Mouse (Mus musculus) embryonic fibroblast, embryonic 13.5 days (primary cell): ENCODE results near the gene Aven. TPM values are rescaled to one million over a fixed set of nuclear protein-coding genes. Genes with fewer than 3 reads are reported as not detected.

Experiments used
- H3K27ac ChIP-seq: 2 replicates; pipeline ENCODE4 v1.5.1; 2012; ENCODE audit warnings: low read length, control low read depth, inconsistent platforms; ENCODE audit not compliant: insufficient read depth
- H3K4me1 ChIP-seq: 2 replicates; pipeline ENCODE4 v1.6.1; 2011; ENCODE audit warnings: low read length; ENCODE audit not compliant: control insufficient read depth, insufficient read depth
- H3K4me3 ChIP-seq: 2 replicates; pipeline ENCODE4 v1.5.1; 2011; ENCODE audit warnings: mild to moderate bottlenecking, control low read depth, low read length; ENCODE audit not compliant: insufficient read depth
- CTCF ChIP-seq: IDR thresholded peaks from 2 replicates; pipeline ENCODE4 v1.5.1; 2011; ENCODE audit warnings: mild to moderate bottlenecking, control low read depth, low read length, moderate library complexity, borderline replicate concordance; ENCODE audit not compliant: insufficient read depth
- POLR2A ChIP-seq: IDR thresholded peaks from 2 replicates; pipeline ENCODE4 v1.6.1; 2011; ENCODE audit warnings: low read depth, mild to moderate bottlenecking, control low read depth, low read length, moderate library complexity
- polyA plus RNA-seq: library from polyadenylated mRNA; stranded (reverse); fragments of >200 nt; gene quantifications from 2 replicates; pipeline ENCODE4 v1.2.4, GENCODE M21; 2011; ENCODE audit warnings: low read depth; ENCODE audit not compliant: missing spikeins, insufficient read length

Aven gene
- polyA plus RNA-seq, 1 experiment, result 10.6 TPM

DNA sequence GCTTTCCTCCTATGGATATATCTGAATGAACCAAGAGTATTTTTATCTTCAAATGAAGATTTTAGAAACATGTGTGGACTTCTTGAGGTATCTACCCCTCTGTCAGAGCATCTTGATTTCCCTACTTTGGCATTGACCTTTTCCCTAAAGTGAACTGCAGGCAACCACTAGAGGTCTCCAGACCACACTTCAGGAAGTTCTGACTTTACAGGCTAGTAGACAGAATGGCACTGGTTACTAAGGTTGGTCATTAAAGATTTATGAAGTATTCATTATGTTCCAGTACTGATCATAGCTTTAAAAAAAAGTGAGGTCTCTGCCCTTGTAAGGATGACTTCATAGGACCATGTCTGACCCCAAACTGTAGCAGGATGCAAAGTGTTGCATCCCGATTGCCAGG lies 46.0 kb downstream of the Aven start:
- TF ChIP-seq CTCF (no peak), POLR2A (no peak)
- H3K4me1 ChIP-seq, result no peaks in the 10 kb centered on the region
- H3K27ac ChIP-seq, result no peak overlapping the region
- H3K4me3 ChIP-seq, result no peak overlapping the region

DNA sequence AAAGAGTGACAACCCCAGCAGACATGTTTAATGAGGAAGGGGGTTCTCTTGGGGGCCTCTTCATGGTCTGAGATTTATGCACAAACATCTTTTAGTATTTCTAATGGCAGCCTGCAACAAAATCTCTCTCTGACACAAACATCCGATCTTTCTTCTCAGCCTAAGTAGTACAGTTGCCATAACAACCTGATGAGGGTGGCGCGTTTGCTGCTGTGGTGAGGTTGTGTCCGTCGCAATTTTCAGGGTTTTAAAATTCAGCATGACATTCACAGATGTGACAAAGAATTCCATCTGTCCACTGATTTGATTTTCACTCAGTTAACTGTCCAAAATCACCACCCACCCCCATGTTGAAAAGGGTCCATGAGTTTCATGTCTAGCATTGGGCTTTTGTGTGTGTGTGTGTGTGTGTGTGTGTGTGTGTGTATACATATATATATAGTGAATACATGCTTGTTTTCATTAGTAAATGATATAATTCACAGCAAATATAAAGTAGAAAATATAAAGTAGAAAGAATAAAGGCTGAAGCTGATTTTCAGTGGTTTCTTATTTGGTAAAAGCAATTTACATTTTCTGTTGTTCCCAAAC lies 49.0 kb downstream of the Aven start:
- Histone ChIP-seq H3K4me1 (no peaks in the 10 kb centered on the region), H3K27ac (no peak overlapping the region), H3K4me3 (no peak overlapping the region)
- TF ChIP-seq CTCF (no peak), POLR2A (no peak)

DNA sequence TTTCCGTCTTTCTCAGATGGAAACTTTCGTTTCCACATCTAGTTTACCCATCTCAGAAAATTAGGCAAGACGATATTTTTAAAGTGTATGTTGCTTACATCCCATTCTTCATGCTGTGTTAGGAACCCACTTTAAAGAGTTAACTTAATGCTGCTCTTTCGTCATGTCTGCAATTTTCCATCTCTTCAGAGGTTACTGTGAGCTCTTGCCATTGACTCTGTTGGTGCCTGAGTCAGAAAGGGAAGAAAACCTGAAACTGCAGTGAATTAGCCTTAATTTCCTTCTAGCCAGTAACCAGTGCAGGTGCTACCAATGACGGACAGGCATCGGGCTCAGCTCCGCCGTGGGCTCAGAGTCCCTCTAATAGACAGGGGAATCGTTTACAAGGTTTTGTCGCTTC lies 63.8 kb downstream of the Aven start:
- Histone ChIP-seq H3K4me3 (no peak overlapping the region), H3K27ac (no peak overlapping the region), H3K4me1 (no peaks in the 10 kb centered on the region)
- TF ChIP-seq POLR2A, result no peak
- no peak for TF ChIP-seq CTCF

DNA sequence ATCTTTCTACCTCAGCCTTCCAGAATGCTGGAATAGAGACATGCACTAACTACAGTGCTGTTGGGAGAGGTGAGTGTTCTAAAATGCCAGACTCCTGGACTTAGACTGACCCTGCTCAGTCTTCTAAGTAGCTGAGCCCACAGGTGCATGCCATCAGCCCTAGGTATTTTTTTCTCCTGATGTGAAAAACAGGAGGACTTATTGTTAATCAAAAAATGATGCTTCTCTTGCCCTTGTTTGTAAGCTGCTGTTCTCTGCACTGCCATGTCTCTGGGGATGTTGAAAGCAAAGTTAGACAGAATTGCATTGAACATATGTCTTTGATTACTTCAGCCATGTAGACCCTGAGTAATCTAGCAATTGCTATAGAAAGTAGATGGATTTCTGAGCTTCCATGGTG lies 64.7 kb downstream of the Aven start:
- no peak for TF ChIP-seq CTCF
- no peak for TF ChIP-seq POLR2A
- Histone ChIP-seq H3K4me3 (no peak overlapping the region), H3K4me1 (no peaks in the 10 kb centered on the region), H3K27ac (no peak overlapping the region)

DNA sequence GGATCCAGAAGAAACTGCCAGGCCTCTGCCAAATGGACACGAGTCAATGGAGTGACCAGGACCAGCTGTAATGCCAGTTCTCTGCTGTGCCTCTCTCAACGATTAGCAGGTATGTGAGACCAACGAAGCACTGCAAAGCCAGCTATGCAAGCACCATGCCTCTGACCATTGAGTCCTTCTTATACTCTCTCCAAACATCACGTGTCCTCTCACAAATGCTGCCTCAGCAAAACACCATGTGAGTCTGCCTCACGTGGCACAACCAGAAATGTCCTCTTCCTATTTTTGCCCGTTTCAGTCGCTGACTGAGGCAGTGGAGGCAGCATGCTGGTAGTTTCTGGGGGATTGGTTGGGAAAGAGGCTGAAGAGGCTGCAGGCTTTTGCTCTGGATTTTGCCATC lies 68.8 kb downstream of the Aven start:
- no peaks in the 10 kb centered on the region for H3K4me1 ChIP-seq
- no peak overlapping the region for H3K4me3 ChIP-seq
- no peak overlapping the region for H3K27ac ChIP-seq
- TF ChIP-seq CTCF (no peak), POLR2A (no peak)

DNA sequence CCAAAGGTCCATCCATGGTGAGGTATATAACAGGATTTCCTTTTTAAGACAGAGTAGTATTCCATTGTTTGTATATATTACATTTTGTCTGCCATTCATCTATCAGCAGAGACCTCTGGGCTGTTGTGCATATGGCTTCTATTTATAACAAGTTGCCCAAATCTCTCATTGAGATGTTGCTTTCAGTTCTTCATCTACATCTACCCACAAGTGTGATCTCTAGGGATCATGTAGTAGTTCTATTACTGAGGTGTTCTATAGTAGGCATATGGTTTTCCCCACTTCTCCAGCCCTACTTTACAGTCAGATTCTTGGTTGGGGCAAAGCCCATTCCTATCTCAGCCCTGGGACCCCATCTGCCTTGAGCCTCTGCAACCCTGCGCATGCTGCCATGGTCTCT lies 72.3 kb downstream of the Aven start:
- no peak overlapping the region for H3K4me3 ChIP-seq
- H3K4me1 ChIP-seq, result no peaks in the 10 kb centered on the region
- TF ChIP-seq CTCF (no peak), POLR2A (no peak)
- H3K27ac ChIP-seq, result no peak overlapping the region

DNA sequence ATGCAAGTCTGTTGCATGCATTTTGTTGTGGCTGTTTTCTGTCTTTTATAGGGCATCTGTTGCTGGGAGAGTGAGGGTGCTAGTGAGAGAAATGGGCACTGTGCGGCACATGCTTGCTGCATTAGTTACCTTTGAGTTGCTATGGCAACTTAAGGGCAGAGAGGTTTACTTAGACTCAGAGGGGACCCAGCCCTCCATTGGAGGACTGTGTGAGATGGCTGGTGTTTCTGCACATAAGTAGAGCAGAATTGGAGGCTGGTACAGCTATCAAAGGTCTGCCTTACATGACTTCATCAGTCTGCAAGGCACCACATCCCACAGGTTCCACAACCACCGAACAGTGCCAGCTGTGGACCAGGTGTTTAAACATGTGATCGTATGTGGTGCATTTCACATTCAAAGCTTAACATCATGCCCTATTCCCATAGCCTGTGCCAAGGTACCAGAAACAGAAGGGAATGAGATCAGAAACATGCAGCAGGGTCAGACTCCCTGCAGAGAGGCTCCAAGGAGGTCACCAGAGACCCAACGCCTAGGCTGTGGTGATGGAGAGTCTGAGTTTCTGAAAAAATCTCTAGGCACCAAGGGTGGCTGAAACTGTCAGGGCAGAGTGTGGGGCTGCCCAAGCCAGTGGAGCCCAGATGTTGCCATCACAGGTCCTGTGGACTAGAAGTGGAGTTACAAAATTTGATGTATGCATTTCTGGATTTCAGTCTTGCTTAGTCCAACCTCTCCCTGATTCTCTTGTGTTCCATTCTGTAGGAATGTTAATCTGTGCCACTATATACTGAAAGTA lies 73.7 kb downstream of the Aven start:
- Histone ChIP-seq H3K4me3 (no peak overlapping the region), H3K27ac (no peak overlapping the region), H3K4me1 (no peaks in the 10 kb centered on the region)
- TF ChIP-seq POLR2A (no peak), CTCF (no peak)

DNA sequence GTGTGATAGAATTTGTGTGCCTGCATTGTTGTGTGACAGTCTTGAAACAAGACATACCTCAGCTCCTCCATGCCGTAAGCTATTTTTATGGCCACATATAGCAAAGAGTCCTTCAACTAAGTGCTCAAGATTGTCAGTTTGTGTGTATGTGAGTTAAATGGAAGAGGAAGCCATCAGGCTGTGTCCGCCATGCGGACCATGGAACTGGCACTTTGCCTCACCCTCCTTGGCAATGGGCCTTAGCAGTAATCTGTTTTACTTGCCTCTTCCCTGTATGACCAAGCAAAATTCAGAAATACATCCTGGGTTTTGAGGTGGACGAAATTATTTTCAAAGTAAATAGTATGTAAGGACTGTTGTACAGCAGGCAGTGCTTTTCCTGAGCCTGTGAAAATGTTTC lies 75.0 kb downstream of the Aven start:
- Histone ChIP-seq H3K27ac (no peak overlapping the region), H3K4me3 (no peak overlapping the region), H3K4me1 (no peaks in the 10 kb centered on the region)
- no peak for TF ChIP-seq POLR2A
- TF ChIP-seq CTCF, result no peak

DNA sequence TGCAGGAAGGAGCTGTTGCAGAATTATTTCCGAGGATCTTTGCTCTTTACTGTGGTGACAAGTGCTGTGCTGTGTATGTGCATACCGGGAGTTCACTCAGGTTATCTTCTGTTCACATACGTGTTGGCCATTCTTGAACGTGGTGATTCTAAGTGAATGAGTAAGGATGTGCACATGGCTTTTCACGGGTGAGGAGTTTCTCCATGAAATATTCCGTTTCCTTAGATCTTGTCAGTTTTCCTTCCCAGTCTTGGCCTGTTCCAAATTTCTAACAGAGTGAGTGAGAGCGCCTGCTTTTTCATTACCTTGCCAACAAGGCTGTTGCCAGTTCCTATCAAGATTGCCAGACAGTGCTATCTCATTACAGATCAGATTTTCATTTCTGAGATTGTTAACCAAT lies 98.2 kb downstream of the Aven start:
- TF ChIP-seq POLR2A, result no peak
- TF ChIP-seq CTCF, result no peak
- no peak overlapping the region for H3K27ac ChIP-seq
- H3K4me1 ChIP-seq, result no peaks in the 10 kb centered on the region
- no peak overlapping the region for H3K4me3 ChIP-seq

DNA sequence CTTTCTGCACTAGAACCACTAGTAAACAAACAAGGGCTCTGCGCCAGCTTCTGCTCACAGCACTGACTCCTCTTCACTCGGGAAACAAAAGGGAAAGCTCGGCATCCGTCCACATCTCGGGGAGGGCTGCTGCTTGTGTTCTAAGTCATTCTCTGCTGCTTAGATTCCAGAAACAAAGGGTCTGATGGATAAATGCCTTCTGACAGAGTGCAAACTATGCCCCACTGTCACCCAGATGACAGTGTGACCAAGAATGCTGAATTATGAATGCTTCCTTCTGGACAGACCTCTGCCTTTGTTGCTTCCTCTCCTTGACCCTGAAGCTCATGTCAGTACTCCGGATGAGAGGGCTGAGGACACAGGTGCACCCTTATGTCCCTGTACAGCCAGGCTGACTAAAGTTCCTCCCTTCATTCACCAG lies 98.7 kb downstream of the Aven start:
- no peak overlapping the region for H3K27ac ChIP-seq
- H3K4me1 ChIP-seq, result no peaks in the 10 kb centered on the region
- H3K4me3 ChIP-seq, result no peak overlapping the region
- TF ChIP-seq CTCF (no peak), POLR2A (no peak)
